ENCODE assay signal across 20 mouse cellular contexts in genomic region chr16:94468391-94468790, GRCm38 (mm10).
"Had no signal": no experiment of that assay in that cellular context is flagged by ENCODE, and none has a peak within 500 bp of the region (broad histone marks: within the 10 kb centered on the region; RNA-seq: fewer than 3 reads in every experiment).

No protein-coding gene starts in this region.

- H3K27ac ChIP-seq: limb, embryonic 12.5 days; limb, embryonic 15.5 days; liver, embryonic 14.5 days; midbrain, embryonic 10.5 days; midbrain, embryonic 13.5 days; neural tube, embryonic 13.5 days had no signal

- H3K4me2 ChIP-seq: limb, embryonic 12.5 days; limb, embryonic 15.5 days; liver, embryonic 11.5 days; lung, embryonic 14.5 days; midbrain, embryonic 13.5 days; neural tube, embryonic 13.5 days had no signal

- H3K27me3 ChIP-seq: limb, embryonic 12.5 days; limb, embryonic 15.5 days; megakaryocyte, embryonic 14.5 days; midbrain, embryonic 13.5 days; neural tube, embryonic 13.5 days had no signal

- H3K9me3 ChIP-seq: limb, embryonic 12.5 days; limb, embryonic 15.5 days; megakaryocyte, embryonic 14.5 days; midbrain, embryonic 10.5 days; midbrain, embryonic 13.5 days; neural tube, embryonic 13.5 days had no signal

- H3K4me1 ChIP-seq: limb, embryonic 12.5 days; midbrain, embryonic 10.5 days had no signal

- H3K9ac ChIP-seq: limb, embryonic 12.5 days; limb, embryonic 15.5 days; liver, embryonic 14.5 days; liver, postnatal 0 days; lung, embryonic 14.5 days; midbrain, embryonic 13.5 days; neural tube, embryonic 13.5 days had no signal

- ATAC-seq: midbrain, embryonic 13.5 days; midbrain, embryonic 16.5 days had no signal

- H3K4me3 ChIP-seq: limb, embryonic 12.5 days; limb, embryonic 15.5 days; midbrain, embryonic 10.5 days; midbrain, embryonic 13.5 days; myocyte; neural tube, embryonic 13.5 days had no signal

- DNase-seq: kidney, postnatal 14 days; left cerebral cortex, postnatal 4 days; liver, postnatal 0 days; lung, embryonic 14.5 days; lung, postnatal 10 days; lung, postnatal 36 days; retina, postnatal 1 day; right cerebral cortex, postnatal 25 days; thymus, adult 18-20 months; thymus, postnatal 36 days had no signal
